29 mouse cellular contexts compared by ENCODE assay signal in genomic region chr1:133617908-133618307, GRCm38 (mm10). TPM values are rescaled to one million over a fixed set of nuclear protein-coding genes. Genes with fewer than 3 reads are reported as not detected.
A peak's percentile ranks its signal among the peaks of the same experiment; 100 is the strongest.
DNase-seq lines count a peak whose midpoint lies in the region; ATAC-seq lines count a peak whose summit lies in the region.
"Had no signal": no experiment of that assay in that cellular context is flagged by ENCODE, and none has a peak within 500 bp of the region (broad histone marks: within the 10 kb centered on the region; RNA-seq: fewer than 3 reads in every experiment).

No protein-coding gene starts in this region.

- peaks cover 78% of the 10 kb centered on the region for H3K36me3 ChIP-seq in heart, embryonic 12.5 days
- H3K36me3 ChIP-seq in liver, embryonic 11.5 days (ENCODE audit: control insufficient read depth, insufficient read depth, low read length): peaks cover 15% of the 10 kb centered on the region
- H3K36me3 ChIP-seq in liver, embryonic 16.5 days (ENCODE audit: control insufficient read depth, insufficient read depth): peaks cover 15% of the 10 kb centered on the region

- no peak for ATAC-seq in heart, embryonic 12.5 days (ENCODE audit: insufficient number of reproducible peaks, low FRiP score)
- ATAC-seq in liver, embryonic 11.5 days (replicated peaks; ENCODE audit: low FRiP score): peak; percentile 79
- ATAC-seq in liver, embryonic 16.5 days (ENCODE audit: low read depth): peak; percentile 50
- ATAC-seq: activated CD4-positive, CD25-positive, alpha-beta regulatory T cell, adult 4 months; forebrain, embryonic 14.5 days; inflammation-experienced regulatory T-cells, adult 6 months; midbrain, embryonic 13.5 days had no signal

- no peaks in the 10 kb centered on the region for H3K27me3 ChIP-seq in heart, embryonic 12.5 days (replicated peaks)
- H3K27me3 ChIP-seq in liver, embryonic 11.5 days (replicated peaks; ENCODE audit: control insufficient read depth, insufficient read depth, low read length): no peaks in the 10 kb centered on the region
- no peaks in the 10 kb centered on the region for H3K27me3 ChIP-seq in liver, embryonic 16.5 days (ENCODE audit: control insufficient read depth, insufficient read depth, low read depth, low read length)
- H3K27me3 ChIP-seq: embryonic facial prominence, embryonic 15.5 days; heart, embryonic 13.5 days; hindbrain, embryonic 15.5 days; limb, embryonic 15.5 days; megakaryocyte, embryonic 14.5 days; midbrain, embryonic 13.5 days; neural tube, embryonic 13.5 days had no signal

- DNase-seq in heart, adult 11 months: peak; percentile 18
- DNase-seq in liver, embryonic 11.5 days (ENCODE audit: low spot score): no peak
- DNase-seq in layer of hippocampus, adult 9-11 months: no peak
- no peak for DNase-seq in right cerebral cortex, postnatal 4 days
- no peak for DNase-seq in cerebellum, adult 18-20 months
- DNase-seq: adrenal gland, adult 8-10 months; cerebellum, adult 8-10 months; cerebellum, postnatal 25 days; gastrocnemius, postnatal 36 days; heart, adult 2 months; heart, postnatal 10 days; kidney, postnatal 10 days; lung, postnatal 36 days had no signal

- H3K4me3 ChIP-seq in heart, embryonic 12.5 days: no peak overlapping the region
- H3K4me3 ChIP-seq in liver, embryonic 11.5 days (ENCODE audit: low read depth, low read length): no peak overlapping the region
- no peak overlapping the region for H3K4me3 ChIP-seq in liver, embryonic 16.5 days (ENCODE audit: low read depth, low read length)
- H3K4me3 ChIP-seq: embryonic facial prominence, embryonic 10.5 days; embryonic facial prominence, embryonic 15.5 days; heart, adult 2 months; heart, embryonic 13.5 days; hindbrain, embryonic 15.5 days; limb, embryonic 10.5 days; limb, embryonic 15.5 days; megakaryocyte, embryonic 14.5 days; midbrain, embryonic 13.5 days; neural tube, embryonic 13.5 days had no signal

- WGBS in heart, embryonic 12.5 days: 35% methylated on average over 2 of the region's 2 CpGs
- WGBS in liver, embryonic 11.5 days: 24% methylated on average over 2 of the region's 2 CpGs
- WGBS in liver, embryonic 16.5 days (ENCODE audit: insufficient replicate concordance): 15% methylated on average over 2 of the region's 2 CpGs

- no peak overlapping the region for H3K9ac ChIP-seq in heart, embryonic 12.5 days
- no peak overlapping the region for H3K9ac ChIP-seq in liver, embryonic 11.5 days (ENCODE audit: low read depth, low read length)
- no peak overlapping the region for H3K9ac ChIP-seq in liver, embryonic 16.5 days (ENCODE audit: low read depth, low read length)
- H3K9ac ChIP-seq: embryonic facial prominence, embryonic 15.5 days; heart, embryonic 13.5 days; hindbrain, embryonic 15.5 days; limb, embryonic 15.5 days; midbrain, embryonic 13.5 days; neural tube, embryonic 13.5 days had no signal

- no peak overlapping the region for H3K4me2 ChIP-seq in heart, embryonic 12.5 days
- H3K4me2 ChIP-seq in liver, embryonic 11.5 days: no peak overlapping the region
- no peak overlapping the region for H3K4me2 ChIP-seq in liver, embryonic 16.5 days (ENCODE audit: low read depth, low read length)
- H3K4me2 ChIP-seq: embryonic facial prominence, embryonic 15.5 days; heart, embryonic 13.5 days; hindbrain, embryonic 15.5 days; limb, embryonic 15.5 days; midbrain, embryonic 13.5 days; neural tube, embryonic 13.5 days had no signal

- H3K4me1 ChIP-seq in heart, embryonic 12.5 days (replicated peaks): no peaks in the 10 kb centered on the region
- peaks cover 9% of the 10 kb centered on the region; the same call in 1 of the 2 replicates for H3K4me1 ChIP-seq in liver, embryonic 11.5 days (replicated peaks; ENCODE audit: control insufficient read depth, insufficient read depth, low read length)
- H3K4me1 ChIP-seq in liver, embryonic 16.5 days (ENCODE audit: control insufficient read depth, low read depth, low read length): peaks cover 17% of the 10 kb centered on the region
- H3K4me1 ChIP-seq: embryonic facial prominence, embryonic 10.5 days; embryonic facial prominence, embryonic 15.5 days; heart, embryonic 13.5 days; hindbrain, embryonic 15.5 days; limb, embryonic 10.5 days; limb, embryonic 15.5 days; midbrain, embryonic 13.5 days; neural tube, embryonic 13.5 days had no signal

- no peak overlapping the region for H3K27ac ChIP-seq in heart, embryonic 12.5 days (ENCODE audit: poor library complexity, severe bottlenecking)
- H3K27ac ChIP-seq in liver, embryonic 11.5 days (ENCODE audit: low read depth, low read length): no peak overlapping the region
- H3K27ac ChIP-seq in liver, embryonic 16.5 days (ENCODE audit: low read length): peak overlapping the region; percentile 60
- H3K27ac ChIP-seq: embryonic facial prominence, embryonic 10.5 days; embryonic facial prominence, embryonic 15.5 days; heart, adult 2 months; heart, embryonic 13.5 days; hindbrain, embryonic 15.5 days; limb, embryonic 10.5 days; limb, embryonic 15.5 days; midbrain, embryonic 13.5 days; neural tube, embryonic 13.5 days had no signal

- H3K9me3 ChIP-seq in heart, embryonic 12.5 days (replicated peaks): no peaks in the 10 kb centered on the region
- H3K9me3 ChIP-seq in liver, embryonic 11.5 days (ENCODE audit: control insufficient read depth, low read length): no peaks in the 10 kb centered on the region
- no peaks in the 10 kb centered on the region for H3K9me3 ChIP-seq in liver, embryonic 16.5 days (replicated peaks; ENCODE audit: control insufficient read depth, low read length)
- H3K9me3 ChIP-seq: embryonic facial prominence, embryonic 10.5 days; embryonic facial prominence, embryonic 15.5 days; heart, embryonic 13.5 days; hindbrain, embryonic 15.5 days; limb, embryonic 10.5 days; limb, embryonic 15.5 days; megakaryocyte, embryonic 14.5 days; midbrain, embryonic 13.5 days; neural tube, embryonic 13.5 days had no signal

RNA-seq across cellular contexts. Expression of gene Snrpe, which starts 7.8 kb away (rescaled TPM):
- 421 and 452 TPM in 2 replicates for polyA plus RNA-seq in heart, embryonic 12.5 days (2016; fragmentation: Nextera tagmentation; extraction: Ambion mirVana)
- polyA plus RNA-seq in liver, embryonic 11.5 days (2014; fragmentation: Nextera tagmentation; extraction: Ambion mirVana): 690 and 722 TPM in 2 replicates
- 275 and 323 TPM in 2 replicates for polyA plus RNA-seq in liver, embryonic 16.5 days (2015; fragmentation: Nextera tagmentation; extraction: Ambion mirVana)

RNA-seq across cellular contexts. Expression of gene Zbed6, which starts 42.8 kb away (rescaled TPM):
- not detected in 2 replicates for polyA plus RNA-seq in heart, embryonic 12.5 days (2016; fragmentation: Nextera tagmentation; extraction: Ambion mirVana)
- polyA plus RNA-seq in liver, embryonic 11.5 days (2014; fragmentation: Nextera tagmentation; extraction: Ambion mirVana): not detected in 2 replicates
- not detected in 2 replicates for polyA plus RNA-seq in liver, embryonic 16.5 days (2015; fragmentation: Nextera tagmentation; extraction: Ambion mirVana)
- polyA plus RNA-seq: activated CD4-positive, CD25-positive, alpha-beta regulatory T cell, adult 4 months; embryonic facial prominence, embryonic 10.5 days; embryonic facial prominence, embryonic 15.5 days; forebrain, embryonic 14.5 days; heart, embryonic 13.5 days; hindbrain, embryonic 15.5 days; inflammation-experienced regulatory T-cells, adult 6 months; limb, embryonic 10.5 days; limb, embryonic 15.5 days; lung, embryonic 16.5 days; midbrain, embryonic 13.5 days; neural tube, embryonic 13.5 days; stomach, embryonic 14.5 days had no signal

RNA-seq across cellular contexts. Expression of gene Gm38394, which starts 43.2 kb away (rescaled TPM):
- polyA plus RNA-seq in heart, embryonic 12.5 days (2016; fragmentation: Nextera tagmentation; extraction: Ambion mirVana): 6.2 and 6.8 TPM in 2 replicates
- polyA plus RNA-seq in liver, embryonic 11.5 days (2014; fragmentation: Nextera tagmentation; extraction: Ambion mirVana): 4.4 and 4.5 TPM in 2 replicates
- 1.4 TPM in 2 replicates for polyA plus RNA-seq in liver, embryonic 16.5 days (2015; fragmentation: Nextera tagmentation; extraction: Ambion mirVana)
